Mouse (Mus musculus): ENCODE measurements around the gene Ehd2. TPM values are rescaled to one million over a fixed set of nuclear protein-coding genes. Genes with fewer than 3 reads are reported as not detected.
A peak's percentile ranks its signal among the peaks of the same experiment; 100 is the strongest.

Gene Ehd2
- total RNA-seq, 2 experiments from 2014 or later = 3.5 to 6.8 TPM

DNA sequence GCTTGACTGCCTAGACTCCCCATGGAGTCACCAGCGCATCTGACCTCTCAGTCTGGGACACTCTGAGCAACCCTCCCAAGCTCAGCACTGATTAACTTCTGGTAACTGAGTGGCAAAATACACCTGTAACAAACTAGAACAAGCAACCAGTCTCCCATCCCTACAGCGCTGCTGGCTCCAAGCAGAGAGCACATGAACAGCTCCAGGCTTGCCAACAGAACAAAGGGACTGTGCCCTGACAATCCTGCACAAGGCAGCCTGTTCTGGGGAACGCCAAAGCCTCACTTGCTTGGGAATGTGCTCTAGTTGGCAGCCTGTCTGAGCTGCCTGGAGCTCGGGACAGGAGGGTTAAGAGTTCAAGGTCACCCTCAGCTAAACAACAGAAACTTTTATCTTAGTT is 14.2 kb upstream of the Ehd2 start:
- no peak for DNase-seq (ENCODE audit: low spot score in 2 of 2)
- intact Hi-C loops (cut with DNase I) = loop anchor here (10.0 kb wide), 1 partner anchor 173 kb away; no protein-coding TSS in a partner anchor

DNA sequence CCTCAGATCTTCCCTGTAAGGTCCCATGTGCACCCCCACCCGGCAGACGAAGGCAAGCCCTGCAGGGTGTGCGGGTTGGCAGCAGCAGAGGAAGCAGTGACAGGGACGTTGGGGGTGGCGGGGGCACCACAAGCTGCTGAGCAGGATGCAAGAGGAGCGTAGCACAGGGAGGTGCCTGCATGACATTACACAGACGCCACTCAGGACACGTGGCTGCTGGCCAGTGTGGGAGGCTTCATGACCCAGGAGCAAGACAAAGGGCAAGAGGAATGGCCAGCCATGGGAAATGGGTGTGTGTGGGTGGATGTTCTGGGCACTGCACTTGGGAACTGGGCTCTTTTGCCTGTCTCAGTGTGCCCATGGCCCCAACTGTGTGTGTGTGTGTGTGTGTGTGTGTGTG is 12.9 kb upstream of the Ehd2 start:
- intact Hi-C loops (cut with DNase I) = loop anchor here (10.0 kb wide), 1 partner anchor 175 kb away; no protein-coding TSS in a partner anchor
- DNase-seq (ENCODE audit: low spot score in 2 of 2) = peak; percentile 52 to 53

GRCm38 (mm10) chr7:15975904-15976303 is 8.5 kb upstream of the Ehd2 start:
- DNase-seq (ENCODE audit: low spot score in 2 of 2) = peak in 1 of 2 experiments; percentile 43
- intact Hi-C loops (cut with DNase I) = no loop called here

DNA sequence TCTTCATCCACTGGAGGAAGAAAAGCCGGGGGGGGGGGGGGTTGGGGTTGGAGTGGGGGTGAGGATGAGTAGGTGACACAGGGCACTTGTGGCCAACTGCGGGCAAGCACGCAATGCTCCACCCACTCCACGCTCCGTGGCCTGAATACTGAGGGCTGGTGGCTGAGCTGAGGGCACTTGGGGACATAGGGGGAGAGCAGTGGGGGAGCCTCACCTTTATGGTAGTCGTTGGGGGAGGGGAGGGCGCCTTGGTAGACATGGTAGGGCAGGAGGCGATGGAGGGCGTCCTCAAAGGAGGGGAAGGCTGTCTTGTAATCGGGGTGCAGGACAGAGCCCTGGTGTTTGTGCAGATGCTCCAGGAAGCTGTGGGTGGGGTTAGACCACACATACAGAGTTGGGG is 8.1 kb upstream of the Ehd2 start:
- intact Hi-C loops (cut with DNase I) = no loop called here
- no peak for DNase-seq (ENCODE audit: low spot score in 2 of 2)

DNA sequence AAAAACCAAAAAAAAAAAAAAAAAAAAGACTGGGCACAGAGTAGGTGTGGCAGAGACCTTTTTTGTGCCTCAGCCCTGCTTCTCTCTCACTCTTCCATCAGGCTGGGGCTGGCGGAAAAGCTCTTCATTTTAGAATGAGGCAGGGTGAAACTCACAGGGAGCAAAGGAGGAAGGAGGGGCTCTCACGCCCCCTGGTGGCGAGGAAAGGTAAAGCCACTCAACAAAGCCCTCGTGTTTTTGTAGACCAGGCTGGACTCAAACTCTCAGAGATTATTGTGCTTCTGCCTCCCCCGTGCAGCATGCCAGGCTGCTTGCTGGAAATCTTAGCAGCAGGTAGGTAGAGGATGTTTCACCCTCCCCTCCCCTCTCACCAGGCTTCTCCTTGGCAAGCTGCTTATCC is 7.3 kb upstream of the Ehd2 start:
- intact Hi-C loops (cut with DNase I) = no loop called here
- peak; percentile 65 to 68 for DNase-seq (ENCODE audit: low spot score in 2 of 2)

DNA sequence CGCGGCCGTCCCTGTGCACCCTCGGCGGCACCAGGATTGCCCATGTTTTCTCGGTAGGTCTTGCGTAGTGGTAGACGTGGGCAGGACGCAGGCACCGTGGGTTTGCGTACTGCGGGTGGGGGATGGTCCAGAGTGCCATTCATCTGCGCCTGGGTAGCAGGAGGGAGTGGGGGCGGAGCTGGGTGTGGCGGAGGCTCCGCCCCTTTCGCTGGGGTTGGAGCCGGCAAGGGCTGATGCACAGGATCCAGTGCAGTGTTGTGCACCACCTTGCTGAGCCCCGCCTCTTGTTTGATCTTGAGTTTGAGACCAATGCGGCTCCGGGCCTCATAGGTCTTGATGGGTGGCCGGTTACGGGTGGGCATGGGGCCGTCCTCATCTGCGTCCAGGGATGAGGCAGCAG is 4.9 kb upstream of the Ehd2 start:
- no peak for DNase-seq (ENCODE audit: low spot score in 2 of 2)
- intact Hi-C loops (cut with DNase I) = no loop called here

DNA sequence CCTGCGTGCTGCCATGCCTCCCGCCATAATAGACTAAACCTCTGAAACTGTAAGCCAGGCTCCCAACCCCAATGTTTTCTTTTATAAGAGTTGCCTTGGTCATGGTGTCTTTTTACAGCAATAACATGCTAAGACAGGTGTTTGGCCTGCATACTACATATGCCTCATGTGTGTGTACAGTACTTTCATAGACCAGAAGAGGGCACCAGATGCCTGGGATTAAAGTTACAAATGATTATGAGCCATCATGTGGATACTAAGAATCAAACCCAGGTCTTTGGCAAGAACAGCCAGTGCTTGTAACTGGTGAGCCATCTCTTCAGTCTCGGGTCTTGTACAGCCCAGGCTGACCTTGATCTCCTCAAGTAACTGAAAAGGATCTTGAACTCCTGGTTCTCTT is 2.3 kb upstream of the Ehd2 start:
- intact Hi-C loops (cut with DNase I) = no loop called here
- DNase-seq (ENCODE audit: low spot score in 2 of 2) = no peak

- no peak for DNase-seq (ENCODE audit: low spot score in 2 of 2)
Measured at GRCm38 (mm10) chr7:15968322-15968721, 955 bp upstream of the Ehd2 start.

DNA sequence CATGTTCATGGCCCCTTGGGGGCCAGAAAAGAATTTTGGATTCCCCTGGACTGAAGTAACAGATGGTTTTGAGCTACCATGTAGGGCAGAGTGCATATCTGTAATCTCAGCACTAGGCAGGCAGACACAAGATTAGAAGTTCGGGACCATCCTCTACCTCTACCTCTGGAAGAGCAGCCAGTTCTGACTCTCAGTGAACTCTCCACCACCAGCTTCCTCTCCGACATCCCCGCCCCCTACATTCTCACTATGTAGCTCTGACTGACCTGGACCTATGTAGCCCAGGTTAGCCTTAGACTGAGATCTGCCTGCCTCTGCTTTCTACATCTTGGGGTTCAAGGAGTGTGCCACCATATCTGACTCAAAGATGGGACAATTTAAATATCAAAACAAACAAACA is 878 bp downstream of the Ehd2 start:
- intact Hi-C loops (cut with DNase I) = loop anchor here (2.0 kb wide), 1 partner anchor 18 kb away; no protein-coding TSS in a partner anchor
- DNase-seq (ENCODE audit: low spot score in 2 of 2) = no peak

More at GRCm38 (mm10) chr7:15968322-15968721, 955 bp upstream of the Ehd2 start:
- intact Hi-C loops (cut with DNase I) = no loop called here

DNA sequence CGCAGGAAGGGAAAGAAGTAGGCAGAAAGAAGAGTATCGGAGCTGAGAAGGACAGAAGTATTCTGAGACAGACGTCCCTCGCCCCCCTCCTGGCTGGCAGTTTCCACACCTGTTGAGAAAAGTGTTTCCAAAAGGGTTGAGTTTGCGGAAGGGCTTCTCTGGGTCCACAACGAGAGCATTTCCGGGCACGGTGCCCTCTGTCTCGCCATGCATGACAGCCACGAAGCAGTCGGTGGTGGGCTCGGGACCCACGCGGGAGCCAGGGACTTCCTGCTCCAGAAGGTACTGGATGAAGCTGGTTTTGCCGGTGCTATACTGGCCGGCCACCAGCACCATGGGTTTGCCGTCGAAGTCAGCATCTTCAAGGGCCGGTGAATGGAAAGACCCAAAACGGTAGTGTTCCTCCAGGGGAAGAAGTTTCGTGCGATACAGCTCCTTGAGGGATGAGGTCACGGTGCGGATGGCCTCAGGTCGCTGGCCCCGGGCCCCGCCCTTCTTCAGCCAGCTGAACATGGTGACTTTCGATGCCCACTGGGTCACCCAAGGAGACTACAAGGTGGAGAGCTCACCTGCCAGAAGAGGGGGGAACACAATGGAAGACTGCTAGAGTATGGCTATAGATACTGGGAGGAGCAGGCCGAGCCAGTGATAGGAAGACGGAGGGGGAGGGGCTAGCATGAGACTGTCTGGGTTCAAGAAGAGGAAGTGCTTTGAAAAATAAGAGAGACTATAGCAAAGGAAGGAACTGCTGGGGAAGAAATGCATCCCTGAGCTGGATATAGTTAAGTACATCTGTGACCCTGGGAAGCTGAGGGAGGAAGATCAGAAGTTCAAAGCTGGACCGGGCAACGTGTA is 3.3 kb downstream of the Ehd2 start:
- DNase-seq (ENCODE audit: low spot score in 2 of 2) = no peak
- intact Hi-C loops (cut with DNase I) = no loop called here

DNA sequence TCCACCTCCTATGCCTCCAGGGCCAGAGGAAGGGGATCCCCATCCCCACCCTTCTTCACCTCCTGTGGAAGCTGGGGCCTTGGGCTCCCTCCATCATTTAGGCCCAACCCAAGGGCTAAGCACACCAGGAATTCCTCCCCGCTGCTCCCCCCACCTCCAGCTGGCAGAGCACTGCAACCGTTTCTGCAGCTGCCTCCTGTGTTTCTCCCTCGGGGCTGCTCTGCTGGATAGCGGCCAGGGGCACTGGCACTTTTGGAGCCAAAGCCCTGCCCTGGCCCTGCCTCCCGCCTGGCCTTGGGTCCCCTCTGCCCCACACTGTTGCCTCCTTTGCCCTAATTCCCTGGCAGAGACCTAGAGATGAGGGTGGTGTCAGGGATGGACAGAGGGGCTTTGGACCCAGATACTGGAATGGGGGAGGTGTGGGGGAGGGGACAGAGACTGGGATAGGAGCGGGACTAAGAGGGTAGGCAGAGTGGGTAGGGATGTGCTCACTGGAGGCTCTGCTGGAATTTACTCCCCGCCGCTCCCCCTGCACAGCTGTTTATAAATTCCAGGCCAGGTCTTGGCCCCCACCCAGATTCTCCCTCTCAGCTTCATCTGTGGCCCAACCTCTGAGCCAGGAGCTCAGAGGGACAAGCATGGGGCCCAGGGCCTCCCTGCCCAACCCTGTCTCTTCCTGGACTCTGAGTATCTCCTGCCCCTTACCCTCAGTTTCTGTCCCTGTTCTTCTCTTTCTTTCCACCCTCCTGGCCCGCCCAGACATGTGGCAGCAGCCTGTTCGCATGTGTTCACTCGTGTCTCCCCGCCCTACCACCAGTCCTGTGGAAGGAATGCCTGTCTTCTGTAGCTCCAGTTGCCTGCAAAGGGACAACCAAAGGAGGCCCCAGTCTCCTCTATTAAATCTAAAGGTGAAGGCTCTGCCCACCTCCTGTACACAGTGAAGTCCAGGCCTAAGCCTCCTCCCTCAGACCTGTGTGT is 4.8 kb downstream of the Ehd2 start:
- intact Hi-C loops (cut with DNase I) = no loop called here
- peak; percentile 22 to 40 for DNase-seq (ENCODE audit: low spot score in 2 of 2)

GRCm38 (mm10) chr7:15961798-15962197 is 5.6 kb downstream of the Ehd2 start:
- intact Hi-C loops (cut with DNase I) = no loop called here
- no peak for DNase-seq (ENCODE audit: low spot score in 2 of 2)

GRCm38 (mm10) chr7:15961239-15961638 is 6.1 kb downstream of the Ehd2 start:
- intact Hi-C loops (cut with DNase I) = no loop called here
- DNase-seq (ENCODE audit: low spot score in 2 of 2) = no peak

DNA sequence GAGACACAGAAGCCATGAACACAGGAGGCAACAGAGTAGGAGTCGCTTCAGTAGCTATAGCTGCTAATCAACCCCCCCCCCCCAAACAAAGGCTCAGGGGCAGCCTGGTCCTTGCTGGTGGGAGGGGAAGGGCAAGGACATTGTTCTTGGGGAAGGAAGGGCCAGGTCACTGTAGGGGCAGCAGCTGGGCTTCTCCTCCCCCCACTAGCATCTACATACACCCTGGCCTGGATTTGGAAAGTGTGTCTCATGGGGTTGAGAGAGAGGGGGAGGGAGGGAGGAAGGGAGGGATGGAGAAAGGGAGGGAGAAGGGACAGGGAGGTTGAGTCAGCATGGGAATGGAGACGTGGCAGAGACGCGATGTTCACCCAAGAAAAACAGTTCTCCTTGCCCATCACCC is 6.7 kb downstream of the Ehd2 start:
- DNase-seq (ENCODE audit: low spot score in 2 of 2) = no peak
- intact Hi-C loops (cut with DNase I) = no loop called here

- DNase-seq (ENCODE audit: low spot score in 2 of 2) = no peak
- intact Hi-C loops (cut with DNase I) = no loop called here
Measured at GRCm38 (mm10) chr7:15956143-15956542, 11.2 kb downstream of the Ehd2 start.

GRCm38 (mm10) chr7:15955509-15955908 is 11.9 kb downstream of the Ehd2 start:
- no peak for DNase-seq (ENCODE audit: low spot score in 2 of 2)
- intact Hi-C loops (cut with DNase I) = no loop called here

- no peak for DNase-seq (ENCODE audit: low spot score in 2 of 2)
- intact Hi-C loops (cut with DNase I) = no loop called here
Measured at GRCm38 (mm10) chr7:15954978-15955443, 12.4 kb downstream of the Ehd2 start.

GRCm38 (mm10) chr7:15954436-15954835 is 12.9 kb downstream of the Ehd2 start:
- DNase-seq (ENCODE audit: low spot score in 2 of 2) = no peak
- intact Hi-C loops (cut with DNase I) = no loop called here

DNA sequence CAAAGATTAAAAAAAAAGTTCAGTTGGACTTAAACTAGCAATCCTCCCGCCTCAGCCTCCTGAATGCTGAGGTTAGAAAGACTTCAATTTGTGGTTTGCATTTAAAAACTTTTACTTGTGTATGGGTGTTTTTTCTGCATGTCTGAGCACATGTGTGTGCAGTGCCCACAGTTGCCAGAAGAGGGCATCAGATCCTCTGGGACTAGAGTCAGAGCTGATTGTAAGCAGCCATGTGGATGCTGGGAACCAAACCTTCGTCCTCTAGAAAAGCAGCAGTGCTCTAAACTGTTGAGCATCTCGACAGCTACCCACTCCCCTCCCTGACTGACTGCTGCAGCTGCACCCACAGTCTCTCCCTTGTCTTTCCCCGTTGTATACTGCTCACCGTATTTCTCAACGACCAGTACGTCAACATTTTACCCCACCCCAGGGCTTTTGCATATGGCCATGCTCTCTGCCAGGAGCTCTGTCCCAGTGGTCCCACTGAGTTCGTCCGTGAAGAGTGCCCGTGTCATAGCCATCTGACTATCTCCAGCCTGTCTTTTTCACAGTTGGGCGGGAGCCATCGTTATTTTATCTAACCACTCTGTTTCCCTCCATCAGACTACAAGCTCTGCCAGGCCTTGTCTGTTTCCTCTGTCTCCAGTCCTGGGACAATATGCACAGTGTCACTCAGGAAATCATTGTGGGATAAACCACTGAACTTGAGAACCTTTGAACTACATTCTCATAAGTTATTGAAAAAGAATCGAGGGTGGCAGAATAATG is 13.9 kb downstream of the Ehd2 start:
- intact Hi-C loops (cut with DNase I) = no loop called here
- DNase-seq (ENCODE audit: low spot score in 2 of 2) = no peak

GRCm38 (mm10) chr7:15952416-15952815 is 15.0 kb downstream of the Ehd2 start:
- intact Hi-C loops (cut with DNase I) = no loop called here
- no peak for DNase-seq (ENCODE audit: low spot score in 2 of 2)

Measured in left cerebral cortex, postnatal 36 days (tissue).